Mouse (Mus musculus): ENCODE data around the gene Atp13a3. TPM values are rescaled to one million over a fixed set of nuclear protein-coding genes. Genes with fewer than 3 reads are reported as not detected.
"Not testable (repeated sequence)": the region's sequence is repeated elsewhere in the genome, so short reads cannot be mapped to it uniquely, and the experiment has no call there.

Atp13a3 gene
- polyA plus RNA-seq, 1 experiment from 2014 or later = 12.6 TPM

GRCm38 (mm10) chr16:30374266-30374665 lies 31.5 kb downstream of the Atp13a3 start:
- Histone ChIP-seq H3K36me3 (peaks cover 8% of the 10 kb centered on the region; the same call in 1 of the 2 replicates), H3K4me3 (no peak overlapping the region), H3K27ac (no peak overlapping the region), H3K9me3 (replicated peaks) (no peaks in the 10 kb centered on the region), H3K27me3 (ENCODE audit: low read depth, poor library complexity, severe bottlenecking) (no peaks in the 10 kb centered on the region), H3K4me1 (no peaks in the 10 kb centered on the region)
- WGBS = 81% methylated on average over 3 of the region's 3 CpGs
- no peak for DNase-seq (ENCODE audit: low spot score)

- 93% methylated on average over 4 of the region's 4 CpGs for WGBS
- H3K27ac ChIP-seq; H3K9me3 ChIP-seq (replicated peaks); DNase-seq (ENCODE audit: low spot score); H3K4me1 ChIP-seq; H3K36me3 ChIP-seq; H3K4me3 ChIP-seq; H3K27me3 ChIP-seq (ENCODE audit: low read depth, poor library complexity, severe bottlenecking): not testable (repeated sequence)
Measured at GRCm38 (mm10) chr16:30373286-30373685, 32.5 kb downstream of the Atp13a3 start.

GRCm38 (mm10) chr16:30367395-30367794 lies 38.4 kb downstream of the Atp13a3 start:
- Histone ChIP-seq H3K27ac (no peak overlapping the region), H3K36me3 (peaks cover 16% of the 10 kb centered on the region), H3K9me3 (replicated peaks) (no peaks in the 10 kb centered on the region), H3K27me3 (ENCODE audit: low read depth, poor library complexity, severe bottlenecking) (no peaks in the 10 kb centered on the region), H3K4me1 (no peaks in the 10 kb centered on the region), H3K4me3 (no peak overlapping the region)
- 96% methylated on average over 2 of the region's 2 CpGs for WGBS
- no peak for DNase-seq (ENCODE audit: low spot score)

GRCm38 (mm10) chr16:30364604-30365003 lies 41.2 kb downstream of the Atp13a3 start:
- no peaks in the 10 kb centered on the region for H3K9me3 ChIP-seq (replicated peaks)
- no peaks in the 10 kb centered on the region for H3K4me1 ChIP-seq
- peaks cover 18% of the 10 kb centered on the region for H3K36me3 ChIP-seq
- no peak overlapping the region for H3K27ac ChIP-seq
- 90% methylated on average over 6 of the region's 6 CpGs for WGBS
- no peak overlapping the region for H3K4me3 ChIP-seq
- no peak for DNase-seq (ENCODE audit: low spot score)
- no peaks in the 10 kb centered on the region for H3K27me3 ChIP-seq (ENCODE audit: low read depth, poor library complexity, severe bottlenecking)

GRCm38 (mm10) chr16:30362528-30362927 lies 43.2 kb downstream of the Atp13a3 start:
- no peak overlapping the region for H3K4me3 ChIP-seq
- no peaks in the 10 kb centered on the region for H3K4me1 ChIP-seq
- 91% methylated on average over 3 of the region's 3 CpGs for WGBS
- H3K9me3 ChIP-seq (replicated peaks) = no peaks in the 10 kb centered on the region
- H3K36me3 ChIP-seq = peaks cover 27% of the 10 kb centered on the region
- H3K27me3 ChIP-seq (ENCODE audit: low read depth, poor library complexity, severe bottlenecking) = no peaks in the 10 kb centered on the region
- no peak for DNase-seq (ENCODE audit: low spot score)
- H3K27ac ChIP-seq = no peak overlapping the region

- 92% methylated on average over 11 of the region's 11 CpGs for WGBS
- H3K9me3 ChIP-seq (replicated peaks); DNase-seq (ENCODE audit: low spot score); H3K4me1 ChIP-seq; H3K27me3 ChIP-seq (ENCODE audit: low read depth, poor library complexity, severe bottlenecking); H3K4me3 ChIP-seq; H3K27ac ChIP-seq: not testable (repeated sequence)
- peaks cover 79% of the 10 kb centered on the region for H3K36me3 ChIP-seq
Measured at GRCm38 (mm10) chr16:30353489-30353888, 52.3 kb downstream of the Atp13a3 start.

- Histone ChIP-seq H3K27ac (no peak overlapping the region), H3K27me3 (ENCODE audit: low read depth, poor library complexity, severe bottlenecking) (peaks cover 30% of the 10 kb centered on the region), H3K4me3 (no peak overlapping the region), H3K4me1 (peaks cover 6% of the 10 kb centered on the region), H3K9me3 (replicated peaks) (no peaks in the 10 kb centered on the region), H3K36me3 (peaks cover 31% of the 10 kb centered on the region)
- DNase-seq (ENCODE audit: low spot score) = no peak
Measured at GRCm38 (mm10) chr16:30314236-30314635, 91.5 kb downstream of the Atp13a3 start.

GRCm38 (mm10) chr16:30310647-30311046 lies 95.1 kb downstream of the Atp13a3 start, which contains the start of gene Gp5:
Gene Gp5 (minus strand): TSS chr16:30310779.
- no peak for DNase-seq (ENCODE audit: low spot score)
- peaks cover 16% of the 10 kb centered on the region for H3K36me3 ChIP-seq
- peaks cover 22% of the 10 kb centered on the region for H3K4me1 ChIP-seq
- no peak within 1 kb of the TSS for H3K27ac ChIP-seq
- H3K4me3 ChIP-seq = peak within 1 kb of the TSS; percentile 62
- no peaks in the 10 kb centered on the region for H3K9me3 ChIP-seq (replicated peaks)
- H3K27me3 ChIP-seq (ENCODE audit: low read depth, poor library complexity, severe bottlenecking) = peaks cover 63% of the 10 kb centered on the region

GRCm38 (mm10) chr16:30310171-30310515 lies 95.6 kb downstream of the Atp13a3 start:
- no peak for DNase-seq (ENCODE audit: low spot score)
- WGBS = 59% methylated on average over 8 of the region's 8 CpGs
- H3K4me3 ChIP-seq = peak overlapping the region; percentile 62; the same call in 1 of the 2 replicates

GRCm38 (mm10) chr16:30309395-30310170 lies 96.2 kb downstream of the Atp13a3 start:
- DNase-seq (ENCODE audit: low spot score) = peak; percentile 58
- Histone ChIP-seq H3K27ac (no peak overlapping the region), H3K27me3 (ENCODE audit: low read depth, poor library complexity, severe bottlenecking) (peaks cover 66% of the 10 kb centered on the region), H3K9me3 (replicated peaks) (no peaks in the 10 kb centered on the region), H3K36me3 (peaks cover 5% of the 10 kb centered on the region; the same call in 1 of the 2 replicates), H3K4me3 (peak overlapping the region; percentile 62), H3K4me1 (peaks cover 22% of the 10 kb centered on the region)
- WGBS = 4% methylated on average over 34 of the region's 34 CpGs

More at GRCm38 (mm10) chr16:30310171-30310515, 95.6 kb downstream of the Atp13a3 start:
- no peaks in the 10 kb centered on the region for H3K9me3 ChIP-seq (replicated peaks)
- H3K27me3 ChIP-seq (ENCODE audit: low read depth, poor library complexity, severe bottlenecking) = peaks cover 63% of the 10 kb centered on the region
- H3K36me3 ChIP-seq = peaks cover 11% of the 10 kb centered on the region
- H3K4me1 ChIP-seq = peaks cover 22% of the 10 kb centered on the region
- no peak overlapping the region for H3K27ac ChIP-seq

- peak overlapping the region; percentile 62 for H3K4me3 ChIP-seq
- peak; percentile 72 for DNase-seq (ENCODE audit: low spot score)
- peaks cover 74% of the 10 kb centered on the region for H3K27me3 ChIP-seq (ENCODE audit: low read depth, poor library complexity, severe bottlenecking)
- H3K36me3 ChIP-seq = 0 out of 2 replicates have a peak, but pooled peaks cover 5% of the 10 kb centered on the region
- no peaks in the 10 kb centered on the region for H3K9me3 ChIP-seq (replicated peaks)
- peak overlapping the region; percentile 67 for H3K27ac ChIP-seq
- under 1% methylated on average over 72 of the region's 72 CpGs for WGBS
- H3K4me1 ChIP-seq = peaks cover 22% of the 10 kb centered on the region
Measured at GRCm38 (mm10) chr16:30308616-30309394, 97.0 kb downstream of the Atp13a3 start.

- peak; percentile 62 for DNase-seq (ENCODE audit: low spot score)
- peak overlapping the region; percentile 67 for H3K27ac ChIP-seq
- H3K27me3 ChIP-seq (ENCODE audit: low read depth, poor library complexity, severe bottlenecking) = peaks cover 81% of the 10 kb centered on the region
Measured at GRCm38 (mm10) chr16:30307961-30308615, 97.7 kb downstream of the Atp13a3 start.

More at GRCm38 (mm10) chr16:30307961-30308615, 97.7 kb downstream of the Atp13a3 start:
- H3K4me3 ChIP-seq = peak overlapping the region; percentile 62
- H3K9me3 ChIP-seq (replicated peaks) = no peaks in the 10 kb centered on the region
- 15% methylated on average over 29 of the region's 29 CpGs for WGBS
- peaks cover 22% of the 10 kb centered on the region for H3K4me1 ChIP-seq
- H3K36me3 ChIP-seq = 0 out of 2 replicates have a peak, but pooled peaks cover 5% of the 10 kb centered on the region

Data from limb, embryonic 10.5 days (tissue).